Mouse (Mus musculus) CH12.LX (cell line): Measurements from ENCODE around the gene Aagab. TPM values are rescaled to one million over a fixed set of nuclear protein-coding genes. Genes with fewer than 3 reads are reported as not detected.

ENCODE experiments used
- DNase-seq: peaks from one replicate; pipeline ENCODE4 v3.0.0-alpha.2; 2013; ENCODE audit errors: extremely low read depth
- H3K27ac ChIP-seq: 2 replicates; pipeline ENCODE4 v1.5.1; 2012; ENCODE audit warnings: low read depth, mild to moderate bottlenecking, control low read depth, moderate library complexity; ENCODE audit not compliant: insufficient read depth
- H3K27me3 ChIP-seq: replicated peaks from 2 replicates; pipeline ENCODE3; 2012; ENCODE audit warnings: inconsistent platforms
- H3K36me3 ChIP-seq, 2 experiments: replicated peaks in 1 of 2; 2 replicates each; pipeline versions ENCODE3 to v1.6.1; 2012; ENCODE audit warnings: inconsistent platforms in 1 of 2, low read length in 1 of 2, mild to moderate bottlenecking in 1 of 2, mixed read lengths in 1 of 2, moderate library complexity in 1 of 2; ENCODE audit not compliant: control insufficient read depth in 1 of 2, insufficient read depth in 1 of 2
- H3K4me1 ChIP-seq, 2 experiments: 2 replicates each; pipeline ENCODE4 v1.6.1; 2012; ENCODE audit warnings: inconsistent platforms in 1 of 2, moderate library complexity in 1 of 2; ENCODE audit not compliant: insufficient read depth in 2 of 2, control insufficient read depth in 1 of 2
- H3K4me2 ChIP-seq: 2 replicates; pipeline ENCODE4 v1.6.1; 2012; ENCODE audit warnings: low read depth, mild to moderate bottlenecking, control low read depth; ENCODE audit not compliant: poor library complexity, insufficient read depth, severe bottlenecking
- H3K4me3 ChIP-seq, 3 experiments: fragments of 150-350 bp in 1 of 3; sonication (generic) in 1 of 3; replicated peaks in 1 of 3; 2 replicates each; pipeline versions ENCODE3 to v1.5.1; 2011 to 2012; ENCODE audit warnings: low read depth in 2 of 3, low read length in 2 of 3, mild to moderate bottlenecking in 2 of 3, moderate library complexity in 2 of 3, control low read depth in 1 of 3, improper control_type of control experiment in 1 of 3, inconsistent platforms in 1 of 3, mixed read lengths in 1 of 3; ENCODE audit not compliant: poor library complexity in 1 of 3
- H3K79me2 ChIP-seq: replicated peaks from 2 replicates; pipeline ENCODE4 v1.6.1; 2012; ENCODE audit warnings: mild to moderate bottlenecking, moderate library complexity; ENCODE audit not compliant: control insufficient read depth, poor library complexity, insufficient read depth, severe bottlenecking; ENCODE audit errors: extremely low read depth
- H3K9ac ChIP-seq: 2 replicates; pipeline ENCODE4 v1.6.1; 2012; ENCODE audit warnings: low read depth, mild to moderate bottlenecking, control low read depth, moderate library complexity; ENCODE audit not compliant: insufficient read depth
- H3K9me3 ChIP-seq: replicated peaks from 2 replicates; pipeline ENCODE3; 2012; ENCODE audit warnings: low read length, inconsistent platforms, mixed read lengths
- BHLHE40 ChIP-seq: IDR thresholded peaks from 2 replicates; pipeline ENCODE4 v1.6.1; 2011; ENCODE audit warnings: mild to moderate bottlenecking, low read depth, low read length, improper control_type of control experiment
- CHD1 ChIP-seq: IDR thresholded peaks from 2 replicates; pipeline ENCODE4 v1.6.1; 2012; ENCODE audit warnings: low read depth, low read length, improper control_type of control experiment, inconsistent platforms
- CHD2 ChIP-seq: IDR thresholded peaks from 2 replicates; pipeline ENCODE4 v1.6.1; 2011; ENCODE audit warnings: low read length, improper control_type of control experiment
- CTCF ChIP-seq, 2 experiments: IDR thresholded peaks in 1 of 2; conservative IDR thresholded peaks in 1 of 2; 2 replicates each; pipeline ENCODE4 v1.5.1; 2011 to 2012; ENCODE audit warnings: low read depth in 2 of 2, low read length in 2 of 2, improper control_type of control experiment in 1 of 2, inconsistent platforms in 1 of 2, mild to moderate bottlenecking in 1 of 2, moderate library complexity in 1 of 2
- E2F4 ChIP-seq: IDR thresholded peaks from 2 replicates; pipeline ENCODE4 v1.6.1; 2011; ENCODE audit warnings: low read depth, low read length, improper control_type of control experiment; ENCODE audit not compliant: insufficient replicate concordance
- ELF1 ChIP-seq: IDR thresholded peaks from 2 replicates; pipeline ENCODE4 v1.6.1; 2014; ENCODE audit warnings: low read depth, mild to moderate bottlenecking, inconsistent platforms, low read length, improper control_type of control experiment
- EP300 ChIP-seq: IDR thresholded peaks from 2 replicates; pipeline ENCODE4 v1.6.1; 2011; ENCODE audit warnings: low read length, improper control_type of control experiment
- GABPA ChIP-seq: IDR thresholded peaks from 2 replicates; pipeline ENCODE4 v1.6.1; 2012; ENCODE audit warnings: low read depth, low read length, improper control_type of control experiment, inconsistent platforms; ENCODE audit not compliant: insufficient replicate concordance
- HCFC1 ChIP-seq: IDR thresholded peaks from 2 replicates; pipeline ENCODE4 v1.6.1; 2012; ENCODE audit warnings: low read depth, mild to moderate bottlenecking, inconsistent platforms, low read length, improper control_type of control experiment
- IRF4 ChIP-seq: IDR thresholded peaks from 2 replicates; pipeline ENCODE4 v1.6.1; 2014; ENCODE audit warnings: low read depth, mild to moderate bottlenecking, inconsistent platforms, low read length, improper control_type of control experiment
- JUN ChIP-seq: IDR thresholded peaks from 2 replicates; pipeline ENCODE4 v1.6.1; 2011; ENCODE audit warnings: low read depth, mild to moderate bottlenecking, low read length, improper control_type of control experiment, moderate library complexity; ENCODE audit not compliant: insufficient read depth
- JUND ChIP-seq: conservative IDR thresholded peaks from 2 replicates; pipeline ENCODE4 v1.6.1; 2011; ENCODE audit warnings: low read depth, low read length, improper control_type of control experiment
- KAT2A ChIP-seq: IDR thresholded peaks from 2 replicates; pipeline ENCODE4 v1.6.1; 2012; ENCODE audit warnings: low read length, improper control_type of control experiment, inconsistent platforms; ENCODE audit not compliant: insufficient replicate concordance
- MAFK ChIP-seq: IDR thresholded peaks from 2 replicates; pipeline ENCODE4 v1.6.1; 2011; ENCODE audit warnings: low read length, improper control_type of control experiment; ENCODE audit not compliant: insufficient replicate concordance
- MAX ChIP-seq: IDR thresholded peaks from 2 replicates; pipeline ENCODE4 v1.6.1; 2011; ENCODE audit warnings: low read length, improper control_type of control experiment
- MAZ ChIP-seq: IDR thresholded peaks from 2 replicates; pipeline ENCODE4 v1.6.1; 2012; ENCODE audit warnings: low read depth, mild to moderate bottlenecking, inconsistent platforms, low read length, improper control_type of control experiment, moderate library complexity
- MEF2A ChIP-seq: IDR thresholded peaks from 2 replicates; pipeline ENCODE4 v1.6.1; 2014; ENCODE audit warnings: low read depth, mild to moderate bottlenecking, inconsistent platforms, low read length, improper control_type of control experiment, borderline replicate concordance
- MXI1 ChIP-seq: IDR thresholded peaks from 2 replicates; pipeline ENCODE4 v1.6.1; 2011; ENCODE audit warnings: mild to moderate bottlenecking, low read depth, low read length, improper control_type of control experiment
- MYC ChIP-seq: IDR thresholded peaks from 2 replicates; pipeline ENCODE4 v1.6.1; 2011; ENCODE audit warnings: low read depth, mild to moderate bottlenecking, improper control_type of control experiment, low read length
- NELFE ChIP-seq: IDR thresholded peaks from 2 replicates; pipeline ENCODE4 v1.6.1; 2011; ENCODE audit warnings: low read depth, low read length, improper control_type of control experiment
- NRF1 ChIP-seq: IDR thresholded peaks from 2 replicates; pipeline ENCODE4 v1.6.1; 2014; ENCODE audit warnings: low read depth, mild to moderate bottlenecking, inconsistent platforms, low read length, improper control_type of control experiment, moderate library complexity
- PAX5 ChIP-seq: IDR thresholded peaks from 2 replicates; pipeline ENCODE4 v1.6.1; 2012; ENCODE audit warnings: low read length, inconsistent platforms, mixed read lengths
- POLR2A ChIP-seq: IDR thresholded peaks from 2 replicates; pipeline ENCODE4 v1.6.1; 2011; ENCODE audit warnings: low read depth, mild to moderate bottlenecking, improper control_type of control experiment, low read length
- POLR2AphosphoS2 ChIP-seq: IDR thresholded peaks from 2 replicates; pipeline ENCODE4 v1.6.1; 2011; ENCODE audit warnings: low read depth, low read length, improper control_type of control experiment
- RAD21 ChIP-seq: IDR thresholded peaks from 2 replicates; pipeline ENCODE4 v1.6.1; 2011; ENCODE audit warnings: low read depth, mild to moderate bottlenecking, low read length, improper control_type of control experiment, moderate library complexity
- RCOR1 ChIP-seq: conservative IDR thresholded peaks from 2 replicates; pipeline ENCODE4 v1.6.1; 2012; ENCODE audit warnings: low read depth, mild to moderate bottlenecking, inconsistent platforms, low read length, improper control_type of control experiment
- SIN3A ChIP-seq: IDR thresholded peaks from 2 replicates; pipeline ENCODE4 v1.6.1; 2012; ENCODE audit warnings: low read length, improper control_type of control experiment, inconsistent platforms
- SMC3 ChIP-seq: IDR thresholded peaks from 2 replicates; pipeline ENCODE4 v1.6.1; 2011; ENCODE audit warnings: low read depth, low read length, improper control_type of control experiment
- TBP ChIP-seq: conservative IDR thresholded peaks from 2 replicates; pipeline ENCODE4 v1.6.1; 2011; ENCODE audit warnings: low read depth, low read length, improper control_type of control experiment
- TCF12 ChIP-seq: IDR thresholded peaks from 2 replicates; pipeline ENCODE4 v1.6.1; 2014; ENCODE audit warnings: low read depth, mild to moderate bottlenecking, inconsistent platforms, low read length, improper control_type of control experiment
- UBTF ChIP-seq: IDR thresholded peaks from 2 replicates; pipeline ENCODE4 v1.6.1; 2012; ENCODE audit warnings: low read depth, mild to moderate bottlenecking, inconsistent platforms, low read length, improper control_type of control experiment, moderate library complexity
- USF1 ChIP-seq: IDR thresholded peaks from 2 replicates; pipeline ENCODE4 v1.6.1; 2014; ENCODE audit warnings: low read depth, mild to moderate bottlenecking, inconsistent platforms, low read length, improper control_type of control experiment
- USF2 ChIP-seq: conservative IDR thresholded peaks from 2 replicates; pipeline ENCODE4 v1.6.1; 2011; ENCODE audit warnings: low read depth, low read length, improper control_type of control experiment
- ZC3H11A ChIP-seq: IDR thresholded peaks from 2 replicates; pipeline ENCODE4 v1.6.1; 2012; ENCODE audit warnings: low read depth, mild to moderate bottlenecking, inconsistent platforms, low read length, improper control_type of control experiment
- ZKSCAN1 ChIP-seq: IDR thresholded peaks from 2 replicates; pipeline ENCODE4 v1.6.1; 2012; ENCODE audit warnings: low read depth, inconsistent platforms, low read length, improper control_type of control experiment, borderline replicate concordance
- ZMIZ1 ChIP-seq: IDR thresholded peaks from 2 replicates; pipeline ENCODE4 v1.6.1; 2012; ENCODE audit warnings: low read depth, mild to moderate bottlenecking, inconsistent platforms, low read length, improper control_type of control experiment
- ZNF384 ChIP-seq: IDR thresholded peaks from 2 replicates; pipeline ENCODE4 v1.6.1; 2012; ENCODE audit warnings: low read depth, low read length, improper control_type of control experiment, inconsistent platforms
- dilution Hi-C: fragments of 300-500 bp; cut with MboI; formaldehyde crosslinking; loops from 2 replicates; pipeline ENCODE4 v1.14.3; 2020; ENCODE audit warnings: low sequenced_read_pairs; ENCODE audit not compliant: extremely low pct_unique_long_range_greater_than_20kb, extremely low pct_ligation_motif_present
- in situ Hi-C: fragments of 300-500 bp; cut with MboI; formaldehyde crosslinking; loops from 3 replicates; pipeline ENCODE4 v1.14.3; 2019; ENCODE audit warnings: low sequenced_read_pairs, low pct_ligation_motif_present, low pct_unique_long_range_greater_than_20kb, mixed read lengths
- polyA plus RNA-seq: library from polyadenylated mRNA; unstranded; fragments of >175 nt; gene quantifications from 2 replicates; pipeline ENCODE4 v1.2.1, GENCODE M21; 2012; ENCODE audit warnings: low read depth; ENCODE audit not compliant: insufficient read length
- total RNA-seq, 2 experiments: library from RNA; depleted of rRNA; stranded (reverse); fragments of 300-350 nt in 1 of 2; fragments of >200 nt in 1 of 2; gene quantifications; 2 replicates each; pipeline ENCODE4 v1.2.3; 2012 to 2014

Gene Aagab
- 14.3 and 14.5 TPM in 2 replicates for total RNA-seq (2012; rRNA removed)
- 14.3 and 14.5 TPM in 2 replicates for total RNA-seq (2014; rRNA removed)
- polyA plus RNA-seq = 27.8 and 36.6 TPM in 2 replicates

DNA sequence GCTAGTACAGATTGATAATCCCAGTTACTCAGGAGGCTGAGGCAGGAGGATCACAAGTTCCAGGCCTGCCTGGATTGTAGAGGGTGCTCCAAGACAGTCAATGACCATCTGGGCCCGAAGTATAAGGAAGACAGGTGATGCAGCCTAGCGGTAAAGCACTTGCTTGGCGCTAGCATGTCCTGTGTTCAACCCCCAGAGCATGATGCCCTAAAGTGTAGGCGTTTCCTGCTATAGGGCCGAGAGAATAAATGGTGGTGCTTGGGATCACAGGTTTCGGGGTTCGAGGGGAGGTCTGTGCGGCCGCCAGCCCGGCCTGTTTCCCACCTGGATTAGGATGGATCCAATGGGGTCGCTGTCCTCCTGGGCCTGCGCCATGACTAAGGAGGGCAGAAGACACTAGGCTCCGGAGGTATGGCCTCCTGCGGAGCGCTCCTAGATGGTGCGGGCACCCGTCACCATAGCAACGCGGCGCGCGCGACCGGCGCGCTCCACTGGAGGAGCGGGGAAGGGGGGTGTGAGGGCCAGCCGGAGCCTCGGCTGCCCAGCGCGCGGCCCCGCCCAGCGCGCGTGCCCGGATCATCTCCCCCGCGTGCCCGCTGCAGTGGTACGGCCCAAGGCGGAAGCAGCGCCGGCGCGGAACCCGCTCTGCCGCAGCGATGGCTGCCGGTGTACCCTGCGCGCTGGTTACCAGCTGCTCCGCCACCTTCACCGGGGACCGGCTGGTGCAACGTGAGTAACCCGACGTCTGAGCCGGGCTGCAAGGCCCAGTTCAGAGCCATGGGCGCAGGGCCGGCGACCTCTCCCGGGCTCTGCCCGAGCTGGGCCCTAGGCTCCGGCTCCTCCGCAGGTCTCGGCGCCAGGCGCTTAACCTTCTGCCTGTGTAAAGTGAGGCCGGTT is at the start of gene Aagab, which contains the start of gene Iqch:
Gene Aagab (plus strand): TSS at position 618 of the 897 bp plus-strand sequence.
Gene Iqch (minus strand): TSS at position 451 of the 897 bp plus-strand sequence.
- dilution Hi-C loops = no loop called here
- peak within 1 kb of the TSS; percentile 76 to 97 (median 89) for H3K4me3 ChIP-seq
- no peak for TF ChIP-seq JUND
- TF ChIP-seq MAX = no peak
- no peak; the same call in 1 of the 2 replicates for TF ChIP-seq RCOR1
- TF ChIP-seq BHLHE40 = peak; percentile 86
- peak; percentile 98 for TF ChIP-seq ELF1
- peak; percentile 91 for TF ChIP-seq POLR2A
- TF ChIP-seq KAT2A = no peak
- TF ChIP-seq RAD21 = peak; percentile 26
- no peak for TF ChIP-seq MAZ
- peak; percentile 98 for TF ChIP-seq SIN3A
- no peak for TF ChIP-seq JUN
- TF ChIP-seq TBP = 0 out of 2 replicates have a peak, but pooled peaks have one; percentile 22
- peak in 1 of 2 experiments; percentile 32; a peak in 1 of 4 replicates for TF ChIP-seq CTCF (conservative IDR thresholded peaks at IDR 0.05 in 1 of 2, IDR thresholded peaks at IDR 0.05 in 1 of 2; ENCODE audit: low read depth in 2 of 2, low read length in 2 of 2)
- TF ChIP-seq IRF4 = peak; percentile 28; the same call in 1 of the 2 replicates
- TF ChIP-seq CHD1 = peak; percentile 98; the same call in 1 of the 2 replicates
- TF ChIP-seq EP300 = no peak
- no peak for TF ChIP-seq MAFK
- TF ChIP-seq E2F4 = 0 out of 2 replicates have a peak, but pooled peaks have one; percentile 24
- no peak for TF ChIP-seq ZNF384
- peak; percentile 26; the same call in 1 of the 2 replicates for TF ChIP-seq SMC3
- no peak; the same call in 1 of the 2 replicates for TF ChIP-seq POLR2AphosphoS2
- TF ChIP-seq MEF2A = peak; percentile 38; the same call in 1 of the 2 replicates
- TF ChIP-seq USF1 = no peak
- peak; percentile 93 for TF ChIP-seq MXI1
- peak; percentile 91 for TF ChIP-seq NELFE
- TF ChIP-seq NRF1 = peak; percentile 67
- TF ChIP-seq ZKSCAN1 = no peak
- no peak for TF ChIP-seq MYC
- no peak for TF ChIP-seq PAX5
- TF ChIP-seq ZMIZ1 = peak; percentile 81; the same call in 1 of the 2 replicates
- no peak for TF ChIP-seq USF2
- TF ChIP-seq UBTF = peak; percentile 69; the same call in 1 of the 2 replicates
- peak; percentile 79 for TF ChIP-seq TCF12
- no peak for TF ChIP-seq ZC3H11A
- TF ChIP-seq HCFC1 = peak; percentile 63; the same call in 1 of the 2 replicates
- no peak for TF ChIP-seq GABPA
- no peak for TF ChIP-seq CHD2

More for the DNA sequence above, at the start of gene Aagab, which contains the start of gene Iqch:
- H3K27ac ChIP-seq = no peak within 1 kb of the TSS
- in situ Hi-C loops = no loop called here
- H3K9me3 ChIP-seq = no peaks in the 10 kb centered on the region
- H3K36me3 ChIP-seq = peaks cover 0 to 9% of the 10 kb centered on the region in 2 experiments
- DNase-seq = peak; percentile 92
- H3K9ac ChIP-seq = peak within 1 kb of the TSS; percentile 84
- no peaks in the 10 kb centered on the region for H3K27me3 ChIP-seq
- peak within 1 kb of the TSS; percentile 94 for H3K4me2 ChIP-seq
- peaks cover 23% of the 10 kb centered on the region for H3K79me2 ChIP-seq
- peaks cover 6 to 27% of the 10 kb centered on the region in 2 experiments for H3K4me1 ChIP-seq
